Mouse (Mus musculus) stomach, embryonic 14.5 days (tissue): ENCODE data around the gene Dysf. TPM values are rescaled to one million over a fixed set of nuclear protein-coding genes. Genes with fewer than 3 reads are reported as not detected.

Source experiments
- ATAC-seq: fragments of 200-750 bp; cut with Nextera tagmentation; 2 replicates; pipeline ENCODE4 v1.8.0; 2017; ENCODE audit warnings: low read depth, moderate TSS enrichment; ENCODE audit not compliant: insufficient number of reproducible peaks, insufficient read depth, low FRiP score
- H3K27ac ChIP-seq: fragments of 300-500 bp; sonication (generic); 2 replicates; pipeline ENCODE4 v1.5.1; 2014; ENCODE audit warnings: mild to moderate bottlenecking, low read length, moderate library complexity, mixed read lengths
- H3K27me3 ChIP-seq: fragments of 300-500 bp; sonication (generic); 2 replicates; pipeline ENCODE4 v1.6.1; 2014; ENCODE audit warnings: low read length, control low read depth, mixed read lengths; ENCODE audit not compliant: control insufficient read depth, insufficient read depth
- H3K36me3 ChIP-seq: fragments of 300-500 bp; sonication (generic); 2 replicates; pipeline ENCODE4 v1.6.1; 2014; ENCODE audit warnings: mild to moderate bottlenecking, control low read depth, low read length, moderate library complexity, mixed read lengths; ENCODE audit not compliant: control insufficient read depth, insufficient read depth
- H3K4me1 ChIP-seq: fragments of 300-500 bp; sonication (generic); 2 replicates; pipeline ENCODE4 v1.6.1; 2014; ENCODE audit warnings: low read length, control low read depth, mixed read lengths; ENCODE audit not compliant: control insufficient read depth, insufficient read depth
- H3K4me2 ChIP-seq: fragments of 300-500 bp; sonication (generic); replicated peaks from 2 replicates; pipeline ENCODE4 v1.6.1; 2014; ENCODE audit warnings: low read depth, low read length, control low read depth
- H3K4me3 ChIP-seq: fragments of 300-500 bp; sonication (generic); 2 replicates; pipeline ENCODE4 v1.5.1; 2014; ENCODE audit warnings: low read depth, low read length, control low read depth
- H3K9ac ChIP-seq: fragments of 300-500 bp; sonication (generic); replicated peaks from 2 replicates; pipeline ENCODE4 v1.6.1; 2014; ENCODE audit warnings: low read depth, mild to moderate bottlenecking, control low read depth, low read length, moderate library complexity, mixed read lengths
- H3K9me3 ChIP-seq: fragments of 300-500 bp; sonication (generic); 2 replicates; pipeline ENCODE4 v1.6.1; 2016; ENCODE audit warnings: low read depth, low read length, control low read depth; ENCODE audit not compliant: control insufficient read depth
- WGBS: fragments of 180-500 bp; shearing (Covaris S2); extraction: QIAGEN DNeasy Blood & Tissue Kit; methylation state at CpG from one replicate; pipeline ENCODE4 v1.1.7; 2014; 5-methylcytosine and 5-hydroxymethylcytosine counted together
- polyA plus RNA-seq: library from polyadenylated mRNA; unstranded; fragments of >200 nt; fragmentation: Nextera tagmentation; extraction: Ambion mirVana; gene quantifications from 2 replicates; pipeline ENCODE4 v1.2.1, GENCODE M21; 2014

The Dysf gene
- polyA plus RNA-seq, 1 experiment from 2014 or later = 12.4 TPM

DNA sequence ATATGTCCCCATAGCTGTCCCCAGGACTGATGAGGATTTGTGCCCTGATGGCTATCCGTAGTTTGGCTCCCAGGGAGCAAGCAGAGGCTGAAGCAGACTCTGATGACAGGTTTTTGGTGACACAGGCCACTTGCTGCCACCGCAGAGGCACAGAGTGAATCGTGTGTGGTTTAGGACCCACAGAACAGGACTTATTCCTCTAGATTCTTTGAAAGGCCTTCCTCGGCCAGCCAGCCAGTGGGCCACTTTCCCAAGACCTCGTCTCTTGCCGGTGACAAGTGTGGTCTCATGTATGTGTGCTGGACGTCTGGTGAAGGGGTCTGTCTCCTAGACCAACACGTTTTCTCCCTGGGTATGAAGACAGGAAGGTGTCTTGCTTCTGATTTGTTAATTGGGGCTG, 48.8 kb downstream of the Dysf start:
- Histone ChIP-seq H3K9ac (no peak overlapping the region), H3K36me3 (no peaks in the 10 kb centered on the region), H3K27ac (no peak overlapping the region), H3K27me3 (no peaks in the 10 kb centered on the region), H3K4me3 (no peak overlapping the region), H3K9me3 (no peaks in the 10 kb centered on the region), H3K4me1 (no peaks in the 10 kb centered on the region), H3K4me2 (no peak overlapping the region)
- ATAC-seq = no peak
- WGBS = 81% methylated on average over 8 of the region's 8 CpGs

GRCm38 (mm10) chr6:84058671-84059141, 50.3 kb downstream of the Dysf start:
- Histone ChIP-seq H3K36me3 (no peaks in the 10 kb centered on the region), H3K27me3 (no peaks in the 10 kb centered on the region), H3K4me1 (no peaks in the 10 kb centered on the region), H3K27ac (no peak overlapping the region), H3K4me3 (no peak overlapping the region), H3K9me3 (no peaks in the 10 kb centered on the region), H3K9ac (no peak overlapping the region), H3K4me2 (no peak overlapping the region)
- 62% methylated on average over 5 of the region's 5 CpGs for WGBS
- ATAC-seq = no peak

DNA sequence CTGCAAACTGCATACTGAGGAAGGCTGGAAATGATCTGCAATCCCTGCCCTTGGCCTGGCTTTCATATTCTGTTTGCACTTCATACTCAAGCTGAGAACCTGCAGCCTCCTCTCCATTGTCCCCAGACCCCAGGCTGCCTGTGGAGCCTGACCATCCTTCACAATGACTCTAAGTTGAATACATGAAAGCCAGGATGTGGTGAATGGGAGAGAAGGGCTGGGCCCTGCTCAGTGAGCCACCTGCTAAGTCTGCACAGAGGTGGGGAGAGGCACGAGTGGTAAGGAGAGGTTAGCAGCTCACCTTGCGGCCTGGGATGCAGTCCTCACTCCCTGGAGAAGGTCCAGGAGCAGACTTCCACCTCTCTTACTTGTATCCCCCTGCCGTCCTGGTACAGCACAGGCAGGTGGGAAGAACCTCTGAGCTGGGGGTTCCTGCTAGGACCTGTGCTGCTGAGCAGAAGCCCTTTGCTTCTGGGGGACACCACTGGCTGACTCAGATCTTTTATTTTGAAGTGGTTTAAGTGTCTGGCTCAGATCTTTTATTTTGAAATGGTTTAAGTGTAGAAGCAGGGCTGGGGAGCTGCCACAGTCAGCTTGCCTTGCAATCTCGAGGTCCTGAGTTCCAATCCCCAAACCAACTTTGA, 51.5 kb downstream of the Dysf start:
- Histone ChIP-seq H3K27ac (no peak overlapping the region), H3K9me3 (no peaks in the 10 kb centered on the region), H3K27me3 (no peaks in the 10 kb centered on the region), H3K36me3 (no peaks in the 10 kb centered on the region), H3K9ac (no peak overlapping the region), H3K4me3 (no peak overlapping the region), H3K4me2 (no peak overlapping the region), H3K4me1 (no peaks in the 10 kb centered on the region)
- WGBS = 51% methylated on average over 4 of the region's 4 CpGs
- no peak for ATAC-seq

DNA sequence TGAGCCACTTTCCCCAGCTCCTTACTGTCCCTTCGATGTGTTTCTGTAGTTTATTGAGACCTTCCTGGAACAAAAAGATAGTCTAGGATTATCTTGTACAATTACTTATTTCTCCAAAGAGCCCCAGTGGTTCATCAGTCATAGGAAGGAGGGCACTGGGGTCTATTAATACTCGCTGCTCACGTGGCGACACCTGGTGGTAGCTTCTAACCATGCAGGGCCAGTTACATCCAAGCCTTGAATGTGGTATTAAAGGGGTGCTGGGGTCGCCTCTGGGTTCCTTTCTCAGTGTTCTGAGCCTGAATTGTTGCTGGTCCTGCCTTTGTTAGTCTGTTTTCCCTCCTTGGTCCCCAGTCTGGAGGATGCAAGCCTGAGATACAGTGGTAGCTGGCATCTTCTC, 52.9 kb downstream of the Dysf start:
- H3K4me3 ChIP-seq = no peak overlapping the region
- no peaks in the 10 kb centered on the region for H3K9me3 ChIP-seq
- no peaks in the 10 kb centered on the region for H3K4me1 ChIP-seq
- H3K4me2 ChIP-seq = no peak overlapping the region
- no peak overlapping the region for H3K27ac ChIP-seq
- H3K27me3 ChIP-seq = no peaks in the 10 kb centered on the region
- WGBS = 4% methylated on average over 5 of the region's 5 CpGs
- H3K9ac ChIP-seq = no peak overlapping the region
- no peak for ATAC-seq
- H3K36me3 ChIP-seq = no peaks in the 10 kb centered on the region

GRCm38 (mm10) chr6:84062541-84062940, 54.2 kb downstream of the Dysf start:
- Histone ChIP-seq H3K4me3 (no peak overlapping the region), H3K27me3 (no peaks in the 10 kb centered on the region), H3K9ac (no peak overlapping the region), H3K36me3 (no peaks in the 10 kb centered on the region), H3K4me2 (no peak overlapping the region), H3K4me1 (no peaks in the 10 kb centered on the region), H3K27ac (no peak overlapping the region), H3K9me3 (no peaks in the 10 kb centered on the region)
- no peak for ATAC-seq
- 60% methylated on average over 5 of the region's 5 CpGs for WGBS

DNA sequence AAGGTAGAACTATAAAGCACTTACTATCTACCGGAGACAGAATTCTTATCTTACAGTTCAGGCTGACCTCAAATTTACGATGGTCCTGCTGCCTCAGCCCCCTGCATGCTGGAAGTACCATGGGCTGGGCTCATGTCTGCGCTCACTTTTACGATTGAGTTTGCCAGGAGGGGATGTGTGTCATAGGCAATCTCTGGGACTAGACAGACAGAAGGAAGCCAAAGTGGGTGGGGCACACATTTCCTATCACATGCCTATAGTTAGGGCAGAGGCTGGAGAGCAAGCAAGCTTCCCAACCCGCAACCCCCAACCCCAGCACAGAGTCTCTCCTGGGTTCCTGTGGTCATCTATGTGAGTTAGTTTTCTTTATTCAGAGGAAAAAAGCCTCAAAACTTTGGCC, 59.8 kb downstream of the Dysf start:
- Histone ChIP-seq H3K9ac (no peak overlapping the region), H3K36me3 (no peaks in the 10 kb centered on the region), H3K27me3 (no peaks in the 10 kb centered on the region), H3K4me2 (no peak overlapping the region), H3K4me3 (no peak overlapping the region), H3K27ac (no peak overlapping the region), H3K9me3 (no peaks in the 10 kb centered on the region), H3K4me1 (no peaks in the 10 kb centered on the region)
- 71% methylated on average over 5 of the region's 5 CpGs for WGBS
- no peak for ATAC-seq

- Histone ChIP-seq H3K4me2 (no peak overlapping the region), H3K9me3 (no peaks in the 10 kb centered on the region), H3K9ac (no peak overlapping the region), H3K4me3 (no peak overlapping the region), H3K27me3 (no peaks in the 10 kb centered on the region), H3K36me3 (no peaks in the 10 kb centered on the region), H3K4me1 (no peaks in the 10 kb centered on the region), H3K27ac (no peak overlapping the region)
- ATAC-seq = no peak
- 71% methylated on average over 6 of the region's 6 CpGs for WGBS
Observed at GRCm38 (mm10) chr6:84070251-84070650, 61.9 kb downstream of the Dysf start.

DNA sequence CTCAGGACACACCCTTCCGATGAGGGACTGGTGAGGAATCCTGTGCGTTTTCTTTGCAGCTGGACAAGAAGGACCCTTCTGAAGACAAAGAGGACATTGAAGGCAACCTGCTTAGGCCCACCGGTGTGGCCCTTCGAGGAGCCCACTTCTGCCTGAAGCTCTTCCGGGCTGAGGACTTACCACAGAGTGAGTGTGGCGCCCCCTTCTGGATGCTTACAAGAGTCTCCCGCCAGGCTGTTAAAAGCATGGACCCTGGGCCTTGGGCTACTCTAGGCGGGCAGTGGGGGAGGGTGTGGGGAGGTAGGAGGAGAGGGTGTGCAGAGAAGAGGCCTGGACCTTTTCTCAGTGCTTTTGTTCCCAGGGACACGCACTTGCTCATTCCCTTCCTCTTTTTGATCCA, 64.2 kb downstream of the Dysf start:
- H3K4me2 ChIP-seq = no peak overlapping the region
- ATAC-seq = no peak
- no peaks in the 10 kb centered on the region for H3K27me3 ChIP-seq
- H3K9ac ChIP-seq = no peak overlapping the region
- H3K36me3 ChIP-seq = no peaks in the 10 kb centered on the region
- H3K27ac ChIP-seq = no peak overlapping the region
- H3K4me3 ChIP-seq = no peak overlapping the region
- WGBS = 69% methylated on average over 9 of the region's 9 CpGs
- 0 out of 2 replicates have a peak, but pooled peaks cover 3% of the 10 kb centered on the region for H3K9me3 ChIP-seq
- no peaks in the 10 kb centered on the region for H3K4me1 ChIP-seq

- Histone ChIP-seq H3K9me3 (0 out of 2 replicates have a peak, but pooled peaks cover 3% of the 10 kb centered on the region), H3K4me3 (no peak overlapping the region), H3K27ac (no peak overlapping the region), H3K27me3 (no peaks in the 10 kb centered on the region), H3K4me1 (no peaks in the 10 kb centered on the region), H3K4me2 (no peak overlapping the region), H3K9ac (no peak overlapping the region), H3K36me3 (no peaks in the 10 kb centered on the region)
- no peak for ATAC-seq
- 42% methylated on average over 1 of the region's 1 CpGs for WGBS
Observed at GRCm38 (mm10) chr6:84078172-84078571, 69.8 kb downstream of the Dysf start.
